Mouse (Mus musculus): ENCODE data around the gene L3mbtl4. TPM values are rescaled to one million over a fixed set of nuclear protein-coding genes. Genes with fewer than 3 reads are reported as not detected.

Gene L3mbtl4
- under 1 TPM in 1 of 2 experiments, not detected in 1; 0.22 TPM for total RNA-seq (2021)
- long read RNA-seq, experiment 1: 0 reads
- long read RNA-seq, experiment 2: 0 reads

- intact Hi-C loops (cut with DNase I): no loop called here
- DNase-seq: no peak
Measured at GRCm38 (mm10) chr17:68273527-68273926, at the start of gene L3mbtl4. Gene L3mbtl4 (plus strand): TSS chr17:68273797.

GRCm38 (mm10) chr17:68230484-68230883 is 43.1 kb upstream of the L3mbtl4 start:
- intact Hi-C loops (cut with DNase I): no loop called here
- DNase-seq: no peak

- intact Hi-C loops (cut with DNase I): no loop called here
- no peak for DNase-seq
Measured at GRCm38 (mm10) chr17:68235380-68235779, 38.2 kb upstream of the L3mbtl4 start.

- intact Hi-C loops (cut with DNase I): no loop called here
- DNase-seq: no peak
Measured at GRCm38 (mm10) chr17:68236992-68237391, 36.6 kb upstream of the L3mbtl4 start.

GRCm38 (mm10) chr17:68240171-68240570 is 33.4 kb upstream of the L3mbtl4 start:
- intact Hi-C loops (cut with DNase I): no loop called here
- no peak for DNase-seq

- intact Hi-C loops (cut with DNase I): no loop called here
- DNase-seq: no peak
Measured at GRCm38 (mm10) chr17:68264835-68265557, 8.6 kb upstream of the L3mbtl4 start.

GRCm38 (mm10) chr17:68273954-68274353 is 357 bp downstream of the L3mbtl4 start:
- no peak for DNase-seq
- intact Hi-C loops (cut with DNase I): no loop called here

- intact Hi-C loops (cut with DNase I): no loop called here
- no peak for DNase-seq
Measured at GRCm38 (mm10) chr17:68275138-68275537, 1.5 kb downstream of the L3mbtl4 start.

- intact Hi-C loops (cut with DNase I): no loop called here
- DNase-seq: no peak
Measured at GRCm38 (mm10) chr17:68280915-68281314, 7.3 kb downstream of the L3mbtl4 start.

- intact Hi-C loops (cut with DNase I): no loop called here
- DNase-seq: no peak
Measured at GRCm38 (mm10) chr17:68285119-68285782, 11.7 kb downstream of the L3mbtl4 start.

GRCm38 (mm10) chr17:68288094-68288493 is 14.5 kb downstream of the L3mbtl4 start:
- intact Hi-C loops (cut with DNase I): no loop called here
- DNase-seq: no peak

- intact Hi-C loops (cut with DNase I): no loop called here
- no peak for DNase-seq
Measured at GRCm38 (mm10) chr17:68288699-68289098, 15.1 kb downstream of the L3mbtl4 start.

GRCm38 (mm10) chr17:68291713-68292364 is 18.2 kb downstream of the L3mbtl4 start:
- intact Hi-C loops (cut with DNase I): no loop called here
- no peak for DNase-seq

- no peak for DNase-seq
- intact Hi-C loops (cut with DNase I): no loop called here
Measured at GRCm38 (mm10) chr17:68308381-68308780, 34.8 kb downstream of the L3mbtl4 start.

- DNase-seq: no peak
- intact Hi-C loops (cut with DNase I): no loop called here
Measured at GRCm38 (mm10) chr17:68312286-68312927, 38.8 kb downstream of the L3mbtl4 start.

- DNase-seq: no peak
- intact Hi-C loops (cut with DNase I): no loop called here
Measured at GRCm38 (mm10) chr17:68320940-68321339, 47.3 kb downstream of the L3mbtl4 start.

- intact Hi-C loops (cut with DNase I): no loop called here
- no peak for DNase-seq
Measured at GRCm38 (mm10) chr17:68322607-68323006, 49.0 kb downstream of the L3mbtl4 start.

GRCm38 (mm10) chr17:68332225-68332624 is 58.6 kb downstream of the L3mbtl4 start:
- DNase-seq: no peak
- intact Hi-C loops (cut with DNase I): no loop called here

- intact Hi-C loops (cut with DNase I): no loop called here
- DNase-seq: no peak
Measured at GRCm38 (mm10) chr17:68333382-68333781, 59.8 kb downstream of the L3mbtl4 start.

GRCm38 (mm10) chr17:68338917-68339553 is 65.4 kb downstream of the L3mbtl4 start:
- DNase-seq: no peak
- intact Hi-C loops (cut with DNase I): no loop called here

GRCm38 (mm10) chr17:68357687-68358086 is 84.1 kb downstream of the L3mbtl4 start:
- intact Hi-C loops (cut with DNase I): no loop called here
- DNase-seq: no peak
